Mouse (Mus musculus) liver, adult 2 months (tissue): ENCODE measurements at regions not wholly inside any gene's neighbourhood (a gene's known extent, or its start where the extent isn't known, plus 50 kb on each side); places are given as distances from the start of the nearest gene placed in this dataset.

Source experiments
- CTCF ChIP-seq: fragments of 200-500 bp; IDR thresholded peaks from 2 replicates; pipeline ENCODE4 v1.5.1; 2011; ENCODE audit warnings: low read depth, low read length, control low read depth
- POLR2A ChIP-seq: fragments of 200-500 bp; IDR thresholded peaks from 2 replicates; pipeline ENCODE4 v1.6.1; 2011; ENCODE audit warnings: low read length, control low read depth; ENCODE audit not compliant: insufficient read depth; ENCODE audit errors: extremely low read depth

DNA sequence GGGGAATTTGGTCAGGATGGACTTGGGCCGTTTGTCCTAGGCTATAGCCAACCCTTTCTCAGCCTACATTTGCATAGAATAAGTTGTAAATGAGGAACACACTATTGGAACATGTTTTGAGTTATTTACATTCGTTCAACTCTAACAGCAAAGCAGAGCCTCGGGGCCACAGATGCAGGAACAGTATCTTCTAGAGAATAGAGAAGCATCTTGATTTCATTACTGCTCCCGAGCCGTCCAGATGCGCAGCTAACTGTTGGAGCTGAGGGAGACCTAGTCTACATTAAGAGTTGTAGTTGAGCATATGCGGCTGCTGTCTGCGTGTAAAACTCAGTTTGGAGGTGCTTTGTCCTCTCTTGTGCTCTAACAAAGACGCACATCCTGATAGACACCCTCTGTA is 124.6 kb upstream of the Sesn3 start:
- no peak for TF ChIP-seq POLR2A
- TF ChIP-seq CTCF = no peak
